Mouse (Mus musculus): Measurements from ENCODE around the gene Stpg3. TPM values are rescaled to one million over a fixed set of nuclear protein-coding genes. Genes with fewer than 3 reads are reported as not detected.

The Stpg3 gene
- polyA plus RNA-seq, 1 experiment from 2014 or later: not detected

GRCm38 (mm10) chr2:25200631-25201030 lies 13.8 kb downstream of the Stpg3 start:
- 89% methylated on average over 2 of the region's 2 CpGs for WGBS
- no peak overlapping the region for H3K9ac ChIP-seq (ENCODE audit: low read depth, low read length)
- peaks cover 16% of the 10 kb centered on the region; the same call in 1 of the 2 replicates for H3K4me1 ChIP-seq (ENCODE audit: control insufficient read depth, insufficient read depth, low read length)
- no peak overlapping the region for H3K27ac ChIP-seq (ENCODE audit: low read length)
- no peaks in the 10 kb centered on the region for H3K9me3 ChIP-seq (ENCODE audit: control insufficient read depth, low read length)
- no peak overlapping the region for H3K4me3 ChIP-seq (ENCODE audit: low read length)
- no peak for ATAC-seq
- no peaks in the 10 kb centered on the region for H3K27me3 ChIP-seq (replicated peaks; ENCODE audit: control insufficient read depth, insufficient read depth, low read length)
- no peak overlapping the region for H3K4me2 ChIP-seq (ENCODE audit: low read depth, low read length)
- peaks cover 11% of the 10 kb centered on the region for H3K36me3 ChIP-seq (ENCODE audit: control insufficient read depth, insufficient read depth, low read length)

- H3K27ac ChIP-seq (ENCODE audit: low read length): peak overlapping the region; percentile 86
- peaks cover 3% of the 10 kb centered on the region for H3K36me3 ChIP-seq (ENCODE audit: control insufficient read depth, insufficient read depth, low read length)
- peaks cover 32% of the 10 kb centered on the region for H3K4me1 ChIP-seq (ENCODE audit: control insufficient read depth, insufficient read depth, low read length)
- H3K9me3 ChIP-seq (ENCODE audit: control insufficient read depth, low read length): no peaks in the 10 kb centered on the region
- no peaks in the 10 kb centered on the region for H3K27me3 ChIP-seq (replicated peaks; ENCODE audit: control insufficient read depth, insufficient read depth, low read length)
- no peak overlapping the region for H3K4me2 ChIP-seq (ENCODE audit: low read depth, low read length)
- peak overlapping the region; percentile 26 for H3K9ac ChIP-seq (ENCODE audit: low read depth, low read length)
- ATAC-seq: no peak
- H3K4me3 ChIP-seq (ENCODE audit: low read length): no peak overlapping the region
Measured at GRCm38 (mm10) chr2:25197946-25198345, 16.5 kb downstream of the Stpg3 start.

GRCm38 (mm10) chr2:25197191-25197590 lies 17.2 kb downstream of the Stpg3 start:
- peaks cover 32% of the 10 kb centered on the region for H3K4me1 ChIP-seq (ENCODE audit: control insufficient read depth, insufficient read depth, low read length)
- H3K36me3 ChIP-seq (ENCODE audit: control insufficient read depth, insufficient read depth, low read length): no peaks in the 10 kb centered on the region; the same call in 1 of the 2 replicates
- no peaks in the 10 kb centered on the region for H3K27me3 ChIP-seq (replicated peaks; ENCODE audit: control insufficient read depth, insufficient read depth, low read length)
- 33% methylated on average over 2 of the region's 2 CpGs for WGBS
- peak overlapping the region; percentile 54; the same call in 1 of the 2 replicates for H3K4me3 ChIP-seq (ENCODE audit: low read length)
- peak overlapping the region; percentile 68 for H3K9ac ChIP-seq (ENCODE audit: low read depth, low read length)
- H3K4me2 ChIP-seq (ENCODE audit: low read depth, low read length): peak overlapping the region; percentile 76
- no peaks in the 10 kb centered on the region for H3K9me3 ChIP-seq (ENCODE audit: control insufficient read depth, low read length)
- 0 out of 2 replicates have a peak, but pooled peaks have one; percentile 9 for ATAC-seq
- H3K27ac ChIP-seq (ENCODE audit: low read length): peak overlapping the region; percentile 86

- Histone ChIP-seq H3K27me3 (replicated peaks; ENCODE audit: control insufficient read depth, insufficient read depth, low read length) (no peaks in the 10 kb centered on the region), H3K9me3 (ENCODE audit: control insufficient read depth, low read length) (no peaks in the 10 kb centered on the region), H3K9ac (ENCODE audit: low read depth, low read length) (peak within 1 kb of the TSS; percentile 68), H3K4me2 (ENCODE audit: low read depth, low read length) (peak within 1 kb of the TSS; percentile 76), H3K4me3 (ENCODE audit: low read length) (peak within 1 kb of the TSS; percentile 54), H3K27ac (ENCODE audit: low read length) (peak within 1 kb of the TSS; percentile 86), H3K36me3 (ENCODE audit: control insufficient read depth, insufficient read depth, low read length) (no peaks in the 10 kb centered on the region; the same call in 1 of the 2 replicates), H3K4me1 (ENCODE audit: control insufficient read depth, insufficient read depth, low read length) (peaks cover 32% of the 10 kb centered on the region)
- WGBS: 8% methylated on average over 8 of the region's 8 CpGs
- peak; percentile 82 for ATAC-seq
Measured at GRCm38 (mm10) chr2:25196172-25196954, 18.1 kb downstream of the Stpg3 start, which contains the start of gene Tor4a. TSS of gene Tor4a (minus strand) at chr2:25196886.

GRCm38 (mm10) chr2:25195211-25196156 lies 19.0 kb downstream of the Stpg3 start:
- Histone ChIP-seq H3K9ac (ENCODE audit: low read depth, low read length) (peak overlapping the region; percentile 68), H3K4me1 (ENCODE audit: control insufficient read depth, insufficient read depth, low read length) (peaks cover 32% of the 10 kb centered on the region), H3K27ac (ENCODE audit: low read length) (peak overlapping the region; percentile 86), H3K27me3 (replicated peaks; ENCODE audit: control insufficient read depth, insufficient read depth, low read length) (no peaks in the 10 kb centered on the region), H3K9me3 (ENCODE audit: control insufficient read depth, low read length) (no peaks in the 10 kb centered on the region), H3K4me2 (ENCODE audit: low read depth, low read length) (peak overlapping the region; percentile 76), H3K36me3 (ENCODE audit: control insufficient read depth, insufficient read depth, low read length) (no peaks in the 10 kb centered on the region; the same call in 1 of the 2 replicates), H3K4me3 (ENCODE audit: low read length) (peak overlapping the region; percentile 54)
- peak; percentile 64 for ATAC-seq
- 15% methylated on average over 55 of the region's 55 CpGs for WGBS

GRCm38 (mm10) chr2:25194486-25195171 lies 19.8 kb downstream of the Stpg3 start:
- Histone ChIP-seq H3K9ac (ENCODE audit: low read depth, low read length) (peak overlapping the region; percentile 68), H3K27me3 (replicated peaks; ENCODE audit: control insufficient read depth, insufficient read depth, low read length) (no peaks in the 10 kb centered on the region), H3K4me1 (ENCODE audit: control insufficient read depth, insufficient read depth, low read length) (peaks cover 32% of the 10 kb centered on the region), H3K36me3 (ENCODE audit: control insufficient read depth, insufficient read depth, low read length) (no peaks in the 10 kb centered on the region; the same call in 1 of the 2 replicates), H3K9me3 (ENCODE audit: control insufficient read depth, low read length) (no peaks in the 10 kb centered on the region), H3K4me2 (ENCODE audit: low read depth, low read length) (peak overlapping the region; percentile 76), H3K27ac (ENCODE audit: low read length) (peak overlapping the region; percentile 86), H3K4me3 (ENCODE audit: low read length) (peak overlapping the region; percentile 54)
- WGBS: 80% methylated on average over 17 of the region's 17 CpGs
- ATAC-seq: no peak

- ATAC-seq: no peak
- no peaks in the 10 kb centered on the region for H3K9me3 ChIP-seq (ENCODE audit: control insufficient read depth, low read length)
- H3K27ac ChIP-seq (ENCODE audit: low read length): peak overlapping the region; percentile 84; the same call in 1 of the 2 replicates
- WGBS: 77% methylated on average over 5 of the region's 5 CpGs
- peak overlapping the region; percentile 54 for H3K4me3 ChIP-seq (ENCODE audit: low read length)
- no peaks in the 10 kb centered on the region for H3K36me3 ChIP-seq (ENCODE audit: control insufficient read depth, insufficient read depth, low read length)
- H3K4me1 ChIP-seq (ENCODE audit: control insufficient read depth, insufficient read depth, low read length): peaks cover 31% of the 10 kb centered on the region
- no peaks in the 10 kb centered on the region for H3K27me3 ChIP-seq (replicated peaks; ENCODE audit: control insufficient read depth, insufficient read depth, low read length)
- H3K4me2 ChIP-seq (ENCODE audit: low read depth, low read length): peak overlapping the region; percentile 76
- H3K9ac ChIP-seq (ENCODE audit: low read depth, low read length): peak overlapping the region; percentile 68
Measured at GRCm38 (mm10) chr2:25194006-25194405, 20.4 kb downstream of the Stpg3 start.

GRCm38 (mm10) chr2:25193330-25193770 lies 21.1 kb downstream of the Stpg3 start:
- H3K36me3 ChIP-seq (ENCODE audit: control insufficient read depth, insufficient read depth, low read length): no peaks in the 10 kb centered on the region
- no peaks in the 10 kb centered on the region for H3K9me3 ChIP-seq (ENCODE audit: control insufficient read depth, low read length)
- peak overlapping the region; percentile 29 for H3K4me3 ChIP-seq (ENCODE audit: low read length)
- peak; percentile 75 for ATAC-seq
- peak overlapping the region; percentile 76 for H3K4me2 ChIP-seq (ENCODE audit: low read depth, low read length)
- peaks cover 28% of the 10 kb centered on the region for H3K4me1 ChIP-seq (ENCODE audit: control insufficient read depth, insufficient read depth, low read length)
- no peaks in the 10 kb centered on the region for H3K27me3 ChIP-seq (replicated peaks; ENCODE audit: control insufficient read depth, insufficient read depth, low read length)
- peak overlapping the region; percentile 84 for H3K27ac ChIP-seq (ENCODE audit: low read length)
- WGBS: 2% methylated on average over 6 of the region's 6 CpGs
- H3K9ac ChIP-seq (ENCODE audit: low read depth, low read length): peak overlapping the region; percentile 68; the same call in 1 of the 2 replicates

Data from intestine, embryonic 16.5 days (tissue).